ENCODE assay signal across 8 mouse cellular contexts in genomic region chr2:27097776-27098175, GRCm38 (mm10). TPM values are rescaled to one million over a fixed set of nuclear protein-coding genes. Genes with fewer than 3 reads are reported as not detected.
DNase-seq lines count a peak whose midpoint lies in the region; ATAC-seq and TF ChIP-seq lines count a peak whose summit lies in the region.

No protein-coding gene starts in this region.

- H3K4me2 ChIP-seq in forebrain, embryonic 11.5 days (ENCODE audit: low read depth, low read length, severe bottlenecking): no peak overlapping the region
- no peak overlapping the region; the same call in 1 of the 2 replicates for H3K4me2 ChIP-seq in heart, embryonic 13.5 days
- H3K4me2 ChIP-seq in kidney, embryonic 16.5 days (replicated peaks; ENCODE audit: low read depth, low read length): no peak overlapping the region
- H3K4me2 ChIP-seq in midbrain, postnatal 0 days (ENCODE audit: low read depth, low read length, poor library complexity, severe bottlenecking): no peak overlapping the region

- H3K9me3 ChIP-seq in forebrain, embryonic 10.5 days: no peaks in the 10 kb centered on the region
- no peaks in the 10 kb centered on the region for H3K9me3 ChIP-seq in forebrain, embryonic 11.5 days (ENCODE audit: control insufficient read depth, low read length)
- H3K9me3 ChIP-seq in heart, embryonic 13.5 days: no peaks in the 10 kb centered on the region
- no peaks in the 10 kb centered on the region for H3K9me3 ChIP-seq in kidney, embryonic 16.5 days (ENCODE audit: low read length)
- H3K9me3 ChIP-seq in midbrain, postnatal 0 days (ENCODE audit: low read length): no peaks in the 10 kb centered on the region

- H3K27ac ChIP-seq in forebrain, embryonic 10.5 days: peak overlapping the region; percentile 31; the same call in 1 of the 2 replicates
- no peak overlapping the region for H3K27ac ChIP-seq in forebrain, embryonic 11.5 days (ENCODE audit: low read depth, low read length)
- peak overlapping the region; percentile 69 for H3K27ac ChIP-seq in heart, embryonic 13.5 days (replicated peaks)
- no peak overlapping the region for H3K27ac ChIP-seq in kidney, embryonic 16.5 days (ENCODE audit: low read length)
- H3K27ac ChIP-seq in midbrain, postnatal 0 days (ENCODE audit: low read depth, low read length): no peak overlapping the region

- no peaks in the 10 kb centered on the region for H3K36me3 ChIP-seq in forebrain, embryonic 10.5 days (replicated peaks)
- no peaks in the 10 kb centered on the region for H3K36me3 ChIP-seq in forebrain, embryonic 11.5 days (ENCODE audit: control insufficient read depth, insufficient read depth, low read length)
- H3K36me3 ChIP-seq in heart, embryonic 13.5 days: no peaks in the 10 kb centered on the region; the same call in 1 of the 2 replicates
- no peaks in the 10 kb centered on the region for H3K36me3 ChIP-seq in kidney, embryonic 16.5 days (ENCODE audit: insufficient read depth, low read length)
- H3K36me3 ChIP-seq in midbrain, postnatal 0 days (ENCODE audit: insufficient read depth, low read length): no peaks in the 10 kb centered on the region

- 58% methylated on average over 6 of the region's 6 CpGs for WGBS in forebrain, embryonic 10.5 days
- 34% methylated on average over 6 of the region's 6 CpGs for WGBS in forebrain, embryonic 11.5 days
- WGBS in heart, embryonic 13.5 days: 1% methylated on average over 6 of the region's 6 CpGs
- 25% methylated on average over 6 of the region's 6 CpGs for WGBS in kidney, embryonic 16.5 days
- WGBS in midbrain, postnatal 0 days: 21% methylated on average over 6 of the region's 6 CpGs

- TF ChIP-seq CTCF in midbrain, postnatal 0 days (IDR thresholded peaks at IDR 0.05): no peak

- DNase-seq in forebrain, embryonic 10.5 days (ENCODE audit: extremely low spot score, low spot score): no peak
- no peak for DNase-seq in forebrain, embryonic 11.5 days (ENCODE audit: low spot score)
- DNase-seq in brain, adult 2 months (ENCODE audit: low read depth, low spot score): peak; percentile 66
- DNase-seq in midbrain, postnatal 0 days (ENCODE audit: low spot score): peak; percentile 80
- no peak for DNase-seq in spleen, adult 18-20 months

- ATAC-seq in forebrain, embryonic 11.5 days (replicated peaks; ENCODE audit: low FRiP score): no peak
- ATAC-seq in heart, embryonic 13.5 days (ENCODE audit: extremely low read depth, insufficient number of reproducible peaks, low FRiP score, low TSS enrichment): peak; percentile 55
- peak; percentile 88 for ATAC-seq in kidney, embryonic 16.5 days (ENCODE audit: low FRiP score, low TSS enrichment)
- ATAC-seq in midbrain, postnatal 0 days (ENCODE audit: low FRiP score): no peak
- ATAC-seq in megakaryocyte-erythroid progenitor cell, adult 5-6 weeks (replicated peaks; ENCODE audit: low FRiP score, low TSS enrichment, poor library complexity, severe bottlenecking): no peak

- peaks cover 7% of the 10 kb centered on the region; the same call in 1 of the 2 replicates for H3K27me3 ChIP-seq in forebrain, embryonic 10.5 days (ENCODE audit: poor library complexity, severe bottlenecking)
- H3K27me3 ChIP-seq in forebrain, embryonic 11.5 days (ENCODE audit: control insufficient read depth, insufficient read depth, low read length): no peaks in the 10 kb centered on the region
- H3K27me3 ChIP-seq in heart, embryonic 13.5 days (replicated peaks): peaks cover 19% of the 10 kb centered on the region
- H3K27me3 ChIP-seq in kidney, embryonic 16.5 days (ENCODE audit: insufficient read depth, low read length): no peaks in the 10 kb centered on the region
- H3K27me3 ChIP-seq in midbrain, postnatal 0 days (ENCODE audit: insufficient read depth, low read length): no peaks in the 10 kb centered on the region

- no peak overlapping the region for H3K4me3 ChIP-seq in forebrain, embryonic 10.5 days
- H3K4me3 ChIP-seq in forebrain, embryonic 11.5 days (ENCODE audit: low read depth, low read length): no peak overlapping the region
- no peak overlapping the region for H3K4me3 ChIP-seq in heart, embryonic 13.5 days
- no peak overlapping the region for H3K4me3 ChIP-seq in kidney, embryonic 16.5 days (ENCODE audit: low read length)
- no peak overlapping the region for H3K4me3 ChIP-seq in midbrain, postnatal 0 days (ENCODE audit: low read depth, low read length)

- H3K4me1 ChIP-seq in forebrain, embryonic 10.5 days: peaks cover 26% of the 10 kb centered on the region
- no peaks in the 10 kb centered on the region; the same call in 1 of the 2 replicates for H3K4me1 ChIP-seq in forebrain, embryonic 11.5 days (replicated peaks; ENCODE audit: control insufficient read depth, insufficient read depth, low read length)
- peaks cover 39% of the 10 kb centered on the region for H3K4me1 ChIP-seq in heart, embryonic 13.5 days
- peaks cover 15% of the 10 kb centered on the region for H3K4me1 ChIP-seq in kidney, embryonic 16.5 days (ENCODE audit: insufficient read depth, low read length)
- H3K4me1 ChIP-seq in midbrain, postnatal 0 days (ENCODE audit: insufficient read depth, low read length): peaks cover 6% of the 10 kb centered on the region; the same call in 1 of the 2 replicates

- no peak overlapping the region for H3K9ac ChIP-seq in forebrain, embryonic 11.5 days (ENCODE audit: low read length)
- peak overlapping the region; percentile 59 for H3K9ac ChIP-seq in heart, embryonic 13.5 days
- no peak overlapping the region for H3K9ac ChIP-seq in kidney, embryonic 16.5 days (replicated peaks; ENCODE audit: low read length)
- H3K9ac ChIP-seq in midbrain, postnatal 0 days (replicated peaks; ENCODE audit: low read length, poor library complexity, severe bottlenecking): no peak overlapping the region

RNA-seq across cellular contexts. Expression of gene Adamtsl2, which starts 18.6 kb away (rescaled TPM):
- polyA plus RNA-seq in forebrain, embryonic 10.5 days (2016; fragmentation: Nextera tagmentation; extraction: Ambion mirVana): 3.8 and 5.3 TPM in 2 replicates
- 4.0 and 4.4 TPM in 2 replicates for polyA plus RNA-seq in forebrain, embryonic 11.5 days (2014; fragmentation: Nextera tagmentation; extraction: Ambion mirVana)
- 11.2 and 11.6 TPM in 2 replicates for polyA plus RNA-seq in heart, embryonic 13.5 days (2015; fragmentation: Nextera tagmentation; extraction: Ambion mirVana)
- polyA plus RNA-seq in kidney, embryonic 16.5 days (2015; fragmentation: Nextera tagmentation; extraction: Ambion mirVana): 1.6 and 2.0 TPM in 2 replicates
- total RNA-seq in midbrain, postnatal 0 days (2014; rRNA removed): 14.3 and 17.0 TPM in 2 replicates
- polyA plus RNA-seq in midbrain, postnatal 0 days (2015; fragmentation: Nextera tagmentation; extraction: Ambion mirVana): 7.3 and 9.3 TPM in 2 replicates
- total RNA-seq in megakaryocyte-erythroid progenitor cell, adult 5-6 weeks (2014; fragmentation: Nextera tagmentation): 1.2 TPM in 1 of 2 replicates, not detected in the other
- not detected in 2 replicates for total RNA-seq in megakaryocyte-erythroid progenitor cell, adult 5-6 weeks (2017)

RNA-seq across cellular contexts. Expression of gene Mymk, which starts 25.8 kb away (rescaled TPM):
- not detected in 2 replicates for polyA plus RNA-seq in forebrain, embryonic 10.5 days (2016; fragmentation: Nextera tagmentation; extraction: Ambion mirVana)
- not detected in 2 replicates for polyA plus RNA-seq in forebrain, embryonic 11.5 days (2014; fragmentation: Nextera tagmentation; extraction: Ambion mirVana)
- 0.41 and 1.2 TPM in 2 replicates for polyA plus RNA-seq in heart, embryonic 13.5 days (2015; fragmentation: Nextera tagmentation; extraction: Ambion mirVana)
- polyA plus RNA-seq in kidney, embryonic 16.5 days (2015; fragmentation: Nextera tagmentation; extraction: Ambion mirVana): 1.5 and 1.6 TPM in 2 replicates
- total RNA-seq in midbrain, postnatal 0 days (2014; rRNA removed): 0.16 TPM in 1 of 2 replicates, not detected in the other
- polyA plus RNA-seq in midbrain, postnatal 0 days (2015; fragmentation: Nextera tagmentation; extraction: Ambion mirVana): 0.15 TPM in 1 of 2 replicates, not detected in the other
- not detected in 2 replicates for total RNA-seq in megakaryocyte-erythroid progenitor cell, adult 5-6 weeks (2014; fragmentation: Nextera tagmentation)
- total RNA-seq in megakaryocyte-erythroid progenitor cell, adult 5-6 weeks (2017): not detected in 2 replicates

RNA-seq across cellular contexts. Expression of gene Fam163b, which starts 44.5 kb away (rescaled TPM):
- 0.05 and 0.16 TPM in 2 replicates for polyA plus RNA-seq in forebrain, embryonic 10.5 days (2016; fragmentation: Nextera tagmentation; extraction: Ambion mirVana)
- 0.09 TPM in 1 of 2 replicates, not detected in the other for polyA plus RNA-seq in forebrain, embryonic 11.5 days (2014; fragmentation: Nextera tagmentation; extraction: Ambion mirVana)
- 0.24 and 0.53 TPM in 2 replicates for polyA plus RNA-seq in heart, embryonic 13.5 days (2015; fragmentation: Nextera tagmentation; extraction: Ambion mirVana)
- 0.08 and 0.14 TPM in 2 replicates for polyA plus RNA-seq in kidney, embryonic 16.5 days (2015; fragmentation: Nextera tagmentation; extraction: Ambion mirVana)
- 4.9 and 8.4 TPM in 2 replicates for total RNA-seq in midbrain, postnatal 0 days (2014; rRNA removed)
- polyA plus RNA-seq in midbrain, postnatal 0 days (2015; fragmentation: Nextera tagmentation; extraction: Ambion mirVana): 13.0 and 13.9 TPM in 2 replicates
- total RNA-seq in megakaryocyte-erythroid progenitor cell, adult 5-6 weeks (2014; fragmentation: Nextera tagmentation): not detected in 2 replicates
- not detected in 2 replicates for total RNA-seq in megakaryocyte-erythroid progenitor cell, adult 5-6 weeks (2017)

Comparison
In these comparisons a context has a peak if more than half of its experiments do, and no peak if none do; other contexts are left out.
1. H3K27ac ChIP-seq: peak in forebrain, embryonic 10.5 days (single experiment) and heart, embryonic 13.5 days (single experiment); none in forebrain, embryonic 11.5 days (single experiment), kidney, embryonic 16.5 days (single experiment) and midbrain, postnatal 0 days (single experiment).
2. DNase-seq: peak in brain, adult 2 months (single experiment) and midbrain, postnatal 0 days (single experiment); none in forebrain, embryonic 10.5 days (single experiment), forebrain, embryonic 11.5 days (single experiment) and spleen, adult 18-20 months (0 of 2).
3. ATAC-seq: peak in heart, embryonic 13.5 days (single experiment) and kidney, embryonic 16.5 days (single experiment); none in forebrain, embryonic 11.5 days (single experiment), midbrain, postnatal 0 days (single experiment) and megakaryocyte-erythroid progenitor cell, adult 5-6 weeks (single experiment).